Mouse (Mus musculus) lung, postnatal 0 days (tissue): ENCODE results near the gene Fam71d. TPM values are rescaled to one million over a fixed set of nuclear protein-coding genes. Genes with fewer than 3 reads are reported as not detected.

ENCODE experiments used
- ATAC-seq: fragments of 200-750 bp; cut with Nextera tagmentation; 2 replicates; pipeline ENCODE4 v1.8.0; 2017; ENCODE audit warnings: moderate library complexity
- DNase-seq: peaks from one replicate; pipeline ENCODE4 v3.0.0-alpha.2; 2016; ENCODE audit warnings: low spot score
- H3K27ac ChIP-seq: fragments of 300-500 bp; sonication (generic); 2 replicates; pipeline ENCODE4 v1.5.1; 2014; ENCODE audit warnings: antibody characterized with exemption, mild to moderate bottlenecking, low read length, mixed read lengths
- H3K27me3 ChIP-seq: fragments of 300-500 bp; sonication (generic); replicated peaks from 2 replicates; pipeline ENCODE4 v1.6.1; 2014; ENCODE audit warnings: low read length, mixed read lengths; ENCODE audit not compliant: insufficient read depth
- H3K36me3 ChIP-seq: fragments of 300-500 bp; sonication (generic); 2 replicates; pipeline ENCODE4 v1.6.1; 2014; ENCODE audit warnings: low read length, mixed read lengths; ENCODE audit not compliant: insufficient read depth
- H3K4me1 ChIP-seq: fragments of 300-500 bp; sonication (generic); 2 replicates; pipeline ENCODE4 v1.6.1; 2014; ENCODE audit warnings: antibody characterized with exemption, low read depth, low read length, mixed read lengths; ENCODE audit not compliant: insufficient read depth
- H3K4me2 ChIP-seq: fragments of 300-500 bp; sonication (generic); replicated peaks from 2 replicates; pipeline ENCODE4 v1.6.1; 2014; ENCODE audit warnings: low read depth, mild to moderate bottlenecking, low read length, moderate library complexity, mixed read lengths
- H3K4me3 ChIP-seq: fragments of 300-500 bp; sonication (generic); 2 replicates; pipeline ENCODE4 v1.5.1; 2014; ENCODE audit warnings: low read depth, low read length
- H3K9ac ChIP-seq: fragments of 300-500 bp; sonication (generic); replicated peaks from 2 replicates; pipeline ENCODE4 v1.6.1; 2014; ENCODE audit warnings: low read depth, mild to moderate bottlenecking
- H3K9me3 ChIP-seq: fragments of 300-500 bp; sonication (generic); 2 replicates; pipeline ENCODE4 v1.6.1; 2016; ENCODE audit warnings: low read length, mixed read lengths
- CTCF ChIP-seq: IDR thresholded peaks from 2 replicates; pipeline ENCODE4 v1.5.1; 2016; ENCODE audit warnings: antibody characterized with exemption, mild to moderate bottlenecking
- EP300 ChIP-seq: IDR thresholded peaks from 2 replicates; pipeline ENCODE4 v1.6.1; 2016; ENCODE audit warnings: antibody characterized with exemption, mild to moderate bottlenecking, control low read depth
- WGBS: fragments of 180-500 bp; shearing (Covaris S2); extraction: QIAGEN DNeasy Blood & Tissue Kit; methylation state at CpG from one replicate; pipeline ENCODE4 v1.1.7; 2014; 5-methylcytosine and 5-hydroxymethylcytosine counted together
- polyA plus RNA-seq: library from polyadenylated mRNA; unstranded; fragments of >200 nt; fragmentation: Nextera tagmentation; extraction: Ambion mirVana; gene quantifications from 2 replicates; pipeline ENCODE4 v1.2.1, GENCODE M21; 2015

The Fam71d gene
- polyA plus RNA-seq, 1 experiment from 2014 or later: 0.17 TPM

- no peak for TF ChIP-seq EP300
- Histone ChIP-seq H3K27ac (no peak overlapping the region), H3K4me1 (no peaks in the 10 kb centered on the region), H3K27me3 (no peaks in the 10 kb centered on the region), H3K4me2 (no peak overlapping the region), H3K36me3 (no peaks in the 10 kb centered on the region), H3K9ac (no peak overlapping the region), H3K9me3 (no peaks in the 10 kb centered on the region), H3K4me3 (no peak overlapping the region)
- WGBS: 34% methylated on average over 2 of the region's 2 CpGs
- DNase-seq (no peak), ATAC-seq (no peak)
Observed at GRCm38 (mm10) chr12:78739633-78740032, 48.3 kb downstream of the Fam71d start.

GRCm38 (mm10) chr12:78740289-78740688, 49.0 kb downstream of the Fam71d start:
- H3K27me3 ChIP-seq: no peaks in the 10 kb centered on the region
- no peaks in the 10 kb centered on the region for H3K9me3 ChIP-seq
- H3K27ac ChIP-seq: no peak overlapping the region
- 79% methylated on average over 2 of the region's 2 CpGs for WGBS
- H3K9ac ChIP-seq: no peak overlapping the region
- no peaks in the 10 kb centered on the region for H3K4me1 ChIP-seq
- DNase-seq (no peak), ATAC-seq (no peak)
- no peaks in the 10 kb centered on the region for H3K36me3 ChIP-seq
- no peak for TF ChIP-seq CTCF
- no peak overlapping the region for H3K4me3 ChIP-seq
- no peak overlapping the region for H3K4me2 ChIP-seq

- TF ChIP-seq CTCF (no peak), EP300 (no peak)
- no peak overlapping the region for H3K4me3 ChIP-seq
- peaks cover 4% of the 10 kb centered on the region; the same call in 1 of the 2 replicates for H3K4me1 ChIP-seq
- DNase-seq: no peak
- H3K9ac ChIP-seq: no peak overlapping the region
- H3K27me3 ChIP-seq: no peaks in the 10 kb centered on the region
- H3K27ac ChIP-seq: no peak overlapping the region
- no peak overlapping the region for H3K4me2 ChIP-seq
- H3K9me3 ChIP-seq: no peaks in the 10 kb centered on the region
- ATAC-seq: no peak
- 77% methylated on average over 6 of the region's 6 CpGs for WGBS
- no peaks in the 10 kb centered on the region for H3K36me3 ChIP-seq
Observed at GRCm38 (mm10) chr12:78746226-78746625, 54.9 kb downstream of the Fam71d start.

GRCm38 (mm10) chr12:78747406-78747805, 56.1 kb downstream of the Fam71d start:
- Histone ChIP-seq H3K4me1 (peaks cover 4% of the 10 kb centered on the region; the same call in 1 of the 2 replicates), H3K27ac (peak overlapping the region; percentile 87; the same call in 1 of the 2 replicates), H3K4me3 (no peak overlapping the region), H3K4me2 (peak overlapping the region; percentile 71), H3K9ac (no peak overlapping the region), H3K9me3 (no peaks in the 10 kb centered on the region), H3K27me3 (no peaks in the 10 kb centered on the region), H3K36me3 (no peaks in the 10 kb centered on the region)
- ATAC-seq (no peak), DNase-seq (peak; percentile 13)
- no peak for TF ChIP-seq CTCF
- 0 out of 2 replicates have a peak, but pooled peaks have one; percentile 24 for TF ChIP-seq EP300
- WGBS: 21% methylated on average over 1 of the region's 1 CpGs

- DNase-seq (peak; percentile 27), ATAC-seq (no peak)
- 0% methylated on average over 10 of the region's 10 CpGs for WGBS
Observed at GRCm38 (mm10) chr12:78748113-78748512, 56.8 kb downstream of the Fam71d start.

GRCm38 (mm10) chr12:78748557-78749377, 57.4 kb downstream of the Fam71d start, which contains the start of gene Mpp5:
Gene Mpp5 (plus strand): TSS chr12:78748907.
- H3K4me1 ChIP-seq: peaks cover 4% of the 10 kb centered on the region; the same call in 1 of the 2 replicates
- H3K9me3 ChIP-seq: no peaks in the 10 kb centered on the region
- no peaks in the 10 kb centered on the region for H3K27me3 ChIP-seq
- H3K27ac ChIP-seq: peak within 1 kb of the TSS; percentile 97
- peak; percentile 99 for ATAC-seq
- H3K36me3 ChIP-seq: no peaks in the 10 kb centered on the region
- no peak for TF ChIP-seq CTCF
- no peak for TF ChIP-seq EP300
- WGBS: under 1% methylated on average over 63 of the region's 98 CpGs
- H3K4me2 ChIP-seq: peak within 1 kb of the TSS; percentile 71
- peak; percentile 99 for DNase-seq
- peak within 1 kb of the TSS; percentile 87 for H3K9ac ChIP-seq
- peak within 1 kb of the TSS; percentile 93 for H3K4me3 ChIP-seq

More at GRCm38 (mm10) chr12:78748113-78748512, 56.8 kb downstream of the Fam71d start:
- H3K27ac ChIP-seq: peak overlapping the region; percentile 87
- peak overlapping the region; percentile 87 for H3K9ac ChIP-seq
- H3K4me2 ChIP-seq: peak overlapping the region; percentile 71
- no peaks in the 10 kb centered on the region for H3K9me3 ChIP-seq
- H3K36me3 ChIP-seq: no peaks in the 10 kb centered on the region
- H3K4me1 ChIP-seq: peaks cover 4% of the 10 kb centered on the region; the same call in 1 of the 2 replicates
- TF ChIP-seq EP300 (no peak), CTCF (no peak)
- no peaks in the 10 kb centered on the region for H3K27me3 ChIP-seq
- H3K4me3 ChIP-seq: peak overlapping the region; percentile 93
